Mouse (Mus musculus) liver, adult (tissue): Measurements from ENCODE around the gene Phf24.

Source experiments
- GATA4 ChIP-seq: IDR thresholded peaks from 2 replicates; pipeline ENCODE4 v1.6.1; 2014; ENCODE audit warnings: mild to moderate bottlenecking, low read length; ENCODE audit not compliant: insufficient replicate concordance

Gene Phf24

DNA sequence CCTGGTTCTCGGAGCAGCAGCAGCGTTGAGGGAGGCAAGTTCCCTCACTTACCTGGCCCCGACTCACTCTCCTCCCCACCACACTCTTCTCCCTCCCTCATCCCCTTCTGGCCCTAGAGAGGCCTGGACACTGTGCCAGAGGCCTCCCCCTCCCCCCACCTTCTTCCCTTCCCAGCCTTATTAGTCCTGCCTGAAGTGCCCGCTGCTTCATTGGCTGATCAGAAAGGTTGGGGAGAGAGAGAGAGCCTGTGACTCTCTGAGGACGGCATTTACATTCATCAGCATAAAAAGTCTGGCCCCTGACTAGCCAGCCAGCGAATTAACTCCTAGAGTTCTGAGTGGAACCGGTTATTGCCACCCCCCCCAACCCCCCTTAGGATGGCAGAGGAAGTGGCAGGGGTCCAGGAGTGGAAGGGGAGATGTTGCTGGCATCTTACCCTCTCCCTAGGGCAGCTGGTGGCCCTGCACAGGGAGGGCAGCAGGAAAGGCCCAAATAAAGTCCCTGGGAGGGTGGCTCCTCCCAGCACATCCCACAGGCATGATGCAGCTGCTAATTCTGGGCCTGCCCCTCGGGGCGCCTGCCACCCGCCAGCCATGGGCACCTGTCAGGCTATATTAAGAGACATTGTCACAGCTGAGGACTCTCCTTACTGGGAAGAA lies 37.1 kb downstream of the Phf24 start:
- TF ChIP-seq GATA4: no peak

DNA sequence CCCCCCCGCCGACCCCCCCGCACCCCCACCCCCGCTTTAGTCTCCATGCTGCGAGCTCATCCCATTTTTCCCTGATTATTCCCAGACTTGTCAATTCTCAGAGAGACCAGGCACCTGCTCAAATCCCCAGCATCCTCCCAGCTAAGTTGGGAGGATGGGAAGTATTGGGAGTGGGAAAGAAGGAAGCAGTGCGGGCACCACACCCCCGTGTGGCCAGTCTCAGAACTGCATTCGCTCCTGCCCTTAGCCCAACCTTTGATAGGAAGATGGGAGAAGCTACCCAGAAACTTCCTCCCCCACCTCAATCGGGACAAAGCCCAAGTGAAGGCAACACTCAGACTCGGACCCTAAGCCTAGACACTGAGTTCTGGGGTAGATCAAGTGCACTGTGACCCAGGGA lies 37.8 kb downstream of the Phf24 start:
- TF ChIP-seq GATA4: no peak

DNA sequence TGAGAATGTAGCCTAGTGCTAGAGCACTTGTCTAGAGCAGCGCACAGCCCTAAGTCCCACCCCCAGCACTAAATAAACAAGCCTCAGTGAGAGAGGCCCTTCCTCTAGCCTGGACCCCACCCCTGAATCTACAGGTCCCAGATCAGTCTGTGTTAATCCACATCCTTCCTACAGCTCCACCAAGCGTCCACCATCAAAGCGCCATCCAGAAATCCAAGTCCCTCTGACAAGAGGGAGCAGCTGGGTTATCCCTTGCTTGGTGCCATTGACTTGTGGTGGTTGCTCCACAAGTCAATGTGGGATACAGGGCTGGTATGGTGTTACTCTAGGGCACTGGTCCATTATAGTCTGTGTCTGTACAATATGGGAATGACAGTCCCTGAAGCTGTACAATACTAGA lies 38.7 kb downstream of the Phf24 start:
- no peak for TF ChIP-seq GATA4

DNA sequence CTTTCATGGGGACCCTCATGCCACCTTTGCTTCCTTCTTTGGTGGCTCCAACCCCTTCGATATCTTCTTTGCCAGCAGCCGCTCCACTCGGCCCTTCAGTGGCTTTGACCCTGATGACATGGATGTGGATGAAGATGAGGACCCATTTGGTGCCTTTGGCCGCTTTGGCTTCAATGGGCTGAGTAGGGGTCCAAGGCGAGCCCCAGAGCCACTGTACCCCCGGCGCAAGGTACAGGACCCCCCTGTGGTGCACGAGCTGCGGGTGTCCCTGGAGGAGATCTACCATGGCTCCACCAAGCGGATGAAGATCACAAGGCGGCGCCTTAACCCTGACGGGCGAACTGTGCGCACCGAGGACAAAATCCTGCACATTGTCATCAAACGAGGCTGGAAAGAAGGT lies 40.1 kb downstream of the Phf24 start:
- no peak for TF ChIP-seq GATA4

DNA sequence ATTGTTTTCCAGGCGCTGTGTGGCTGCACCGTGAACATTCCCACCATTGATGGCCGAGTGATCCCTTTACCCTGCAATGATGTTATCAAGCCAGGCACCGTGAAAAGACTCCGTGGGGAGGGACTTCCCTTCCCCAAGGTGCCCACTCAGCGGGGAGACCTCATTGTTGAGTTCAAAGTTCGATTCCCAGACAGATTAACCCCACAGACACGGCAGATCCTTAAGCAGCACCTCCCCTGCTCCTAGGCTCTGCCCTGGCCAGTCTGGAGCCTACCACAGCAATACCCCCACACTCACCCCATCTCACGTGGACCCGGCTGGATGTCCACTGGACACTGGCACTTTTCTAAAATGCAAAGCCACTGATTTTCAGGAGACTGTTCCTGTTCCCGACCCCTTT lies 40.8 kb downstream of the Phf24 start:
- TF ChIP-seq GATA4: no peak

DNA sequence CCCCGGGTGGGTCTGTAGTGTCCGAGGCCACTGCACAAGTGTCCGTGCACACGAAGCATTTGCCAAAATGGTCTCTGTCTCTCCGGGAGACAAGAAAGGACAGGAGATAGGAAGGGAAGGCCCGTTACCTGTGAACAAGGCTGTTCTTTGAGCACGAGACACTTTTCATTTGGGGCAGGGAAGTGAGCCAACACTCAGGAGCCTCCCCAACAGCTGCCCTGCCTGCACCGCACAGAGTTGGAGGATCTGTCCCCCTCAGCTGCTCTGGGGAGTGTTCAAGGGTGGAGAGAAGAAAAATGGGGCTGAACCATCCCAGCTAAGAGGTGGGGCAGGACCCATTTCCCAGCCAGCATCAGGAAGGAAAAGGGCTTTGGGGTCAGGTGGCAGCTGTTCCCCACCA lies 41.5 kb downstream of the Phf24 start:
- no peak for TF ChIP-seq GATA4

DNA sequence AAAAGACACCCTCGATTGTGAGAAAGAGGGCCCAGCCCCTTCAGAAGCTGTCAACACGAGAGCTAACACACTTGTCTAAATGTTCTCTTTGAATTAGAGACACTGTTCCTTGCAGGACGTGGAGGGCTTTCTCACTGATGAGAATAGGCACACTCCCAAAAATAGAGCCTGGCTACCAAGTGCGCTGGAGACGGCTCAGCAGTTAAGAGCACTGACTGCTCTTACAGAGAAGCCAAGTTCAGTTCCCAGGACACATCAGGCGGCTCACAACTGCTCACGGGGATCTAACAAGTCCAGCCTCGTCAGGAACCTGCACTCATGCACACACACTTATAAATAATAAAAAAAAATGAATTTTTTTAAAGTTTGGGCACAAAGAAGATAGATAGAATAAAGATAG lies 42.5 kb downstream of the Phf24 start:
- no peak for TF ChIP-seq GATA4

DNA sequence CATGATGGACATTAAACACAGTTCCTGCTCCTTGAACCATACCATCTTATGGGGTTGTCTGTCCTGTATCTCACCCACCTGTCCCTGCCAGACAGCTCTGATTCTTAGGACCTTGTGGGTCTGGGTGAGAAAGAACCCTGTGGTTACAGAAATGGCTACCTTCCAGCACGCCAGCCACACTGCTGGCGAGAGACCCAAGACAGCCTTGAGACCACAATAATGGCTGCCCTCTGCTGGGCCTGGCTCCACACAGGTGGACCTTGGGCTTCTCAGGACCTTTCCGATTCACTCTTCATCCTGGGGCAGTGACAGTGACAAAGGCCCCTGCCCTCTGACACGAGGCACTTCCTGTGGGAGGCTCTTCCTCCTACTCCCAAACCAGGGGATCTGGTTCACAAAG lies 42.9 kb downstream of the Phf24 start:
- TF ChIP-seq GATA4: no peak

DNA sequence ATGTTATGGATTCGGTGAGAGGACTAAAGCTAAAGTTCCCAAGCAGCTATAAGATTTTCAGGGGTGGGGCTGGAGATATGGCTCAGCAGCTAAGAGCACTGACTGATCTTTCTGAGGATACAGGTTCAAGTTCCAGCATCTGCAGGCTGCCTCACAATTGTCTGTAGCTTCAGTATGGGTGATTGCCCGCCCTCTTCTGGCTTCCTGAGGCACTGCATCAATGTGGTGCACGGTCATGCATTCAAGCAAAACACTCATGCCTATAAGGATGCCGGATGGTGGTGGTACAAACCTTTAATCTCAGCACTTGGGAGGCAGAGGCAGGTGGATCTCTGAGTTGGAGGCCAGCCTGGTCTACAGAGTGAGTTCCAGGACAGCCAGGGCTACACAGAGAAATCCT lies 45.1 kb downstream of the Phf24 start:
- no peak for TF ChIP-seq GATA4

DNA sequence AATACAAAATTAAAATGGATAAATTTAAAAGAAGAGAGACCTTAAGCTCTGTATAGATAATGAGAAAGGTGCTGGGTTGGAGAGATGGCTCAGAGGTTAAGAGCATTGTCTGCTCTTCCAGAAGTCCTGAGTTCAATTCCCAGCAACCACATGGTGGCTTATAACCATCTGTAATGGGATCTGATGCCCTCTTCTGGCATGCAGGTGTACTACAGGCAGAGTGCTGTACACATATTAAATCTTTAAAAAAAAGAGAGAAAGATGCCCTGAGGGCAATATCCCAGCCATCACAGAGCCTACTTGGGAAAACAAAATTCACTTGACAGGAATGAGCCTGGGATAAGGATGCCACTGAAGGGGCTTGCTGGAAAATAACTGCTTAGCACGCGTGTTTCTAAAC lies 47.0 kb downstream of the Phf24 start:
- TF ChIP-seq GATA4: no peak

DNA sequence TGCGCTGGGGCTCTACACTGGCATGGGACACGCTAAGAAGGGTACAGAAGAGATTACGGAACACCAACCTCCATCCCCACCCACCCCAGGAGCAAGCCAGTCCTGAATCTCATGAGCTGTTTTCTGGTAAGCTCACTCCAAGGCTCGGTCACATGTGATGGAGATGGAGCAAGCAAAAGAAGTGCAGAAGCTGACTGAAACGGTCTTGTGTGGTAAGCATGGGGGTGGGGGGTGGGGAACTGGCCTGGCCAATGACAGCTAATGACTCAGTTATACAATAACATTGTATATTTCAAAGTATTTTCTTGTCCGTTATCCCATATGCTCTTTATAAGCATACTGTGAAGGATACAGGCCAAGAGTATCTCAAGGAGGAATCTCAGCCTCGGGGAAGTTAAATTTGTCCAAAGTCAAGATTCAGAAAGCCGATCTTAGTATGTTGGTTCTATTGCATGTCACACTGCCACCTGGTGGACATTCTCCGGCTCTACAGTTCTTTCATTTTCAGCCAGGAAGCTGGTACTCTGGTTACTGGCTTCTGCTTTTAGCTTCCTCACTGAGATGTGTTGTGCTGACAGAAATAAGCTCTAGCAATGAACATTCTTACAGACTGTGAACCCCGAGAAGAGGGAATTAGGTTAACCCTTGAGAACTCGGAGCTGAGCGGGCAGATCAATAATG lies 48.7 kb downstream of the Phf24 start:
- TF ChIP-seq GATA4: no peak

DNA sequence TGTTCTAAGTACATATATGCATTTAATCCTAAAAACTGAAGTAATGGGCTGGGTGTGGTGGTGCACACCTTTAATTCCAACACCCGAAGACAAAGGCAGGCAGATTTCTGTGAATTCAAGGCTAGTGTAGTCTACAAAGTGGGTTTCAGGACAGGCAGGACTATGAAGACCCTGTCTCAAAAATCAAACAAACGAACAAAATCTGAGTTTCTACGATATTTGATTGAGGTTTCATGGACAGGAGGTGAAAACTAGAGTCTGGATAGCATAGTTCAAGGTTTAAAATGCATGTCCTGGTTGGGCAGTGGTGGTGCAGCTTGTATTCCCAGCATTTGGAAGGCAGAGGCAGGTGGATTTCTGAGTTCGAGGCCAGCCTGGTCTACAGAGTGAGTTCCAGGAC lies 52.8 kb downstream of the Phf24 start, which contains the start of gene 1700022I11Rik:
TSS of gene 1700022I11Rik (plus strand) at position 301 of the 400 bp plus-strand sequence.
- no peak for TF ChIP-seq GATA4

DNA sequence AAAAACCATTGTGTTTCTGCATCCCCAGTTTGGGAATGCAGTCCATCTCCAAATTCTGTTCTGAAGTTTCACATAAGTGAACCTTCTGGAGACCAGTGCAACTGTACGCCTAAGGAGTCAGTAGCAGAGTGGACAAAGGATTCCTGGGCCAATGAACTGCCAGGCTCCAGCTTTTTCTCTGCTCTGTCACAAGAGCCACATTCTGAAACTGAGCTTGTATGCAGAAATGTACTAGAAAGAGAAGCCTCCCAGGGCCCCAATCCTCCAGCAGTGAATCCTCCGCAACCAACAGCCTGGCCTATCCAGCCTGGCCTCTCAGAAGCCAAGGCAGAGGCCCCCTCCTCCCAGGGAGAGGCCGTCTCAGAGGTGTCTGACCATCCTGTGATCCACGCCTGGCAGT lies 56.5 kb downstream of the Phf24 start:
- TF ChIP-seq GATA4: no peak

DNA sequence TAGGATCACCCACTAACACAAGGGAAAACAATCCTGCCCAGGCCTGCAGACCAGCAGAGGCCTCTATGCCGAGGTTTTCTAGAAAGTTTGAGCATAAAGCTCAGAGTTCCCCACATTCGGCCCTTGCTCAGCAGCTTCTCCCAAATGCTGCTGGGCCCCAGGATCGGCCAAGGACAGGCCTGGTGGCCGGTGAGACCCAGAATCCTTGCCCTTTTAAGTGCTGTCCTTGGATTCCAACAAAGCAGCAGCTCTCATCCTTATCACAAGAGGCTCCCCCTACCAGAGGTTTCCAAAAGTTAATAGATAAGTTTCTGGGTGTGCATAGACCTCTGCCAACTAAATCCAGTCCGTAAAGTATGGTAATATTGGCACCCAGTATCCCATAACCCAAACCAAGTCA lies 57.4 kb downstream of the Phf24 start:
- no peak for TF ChIP-seq GATA4

DNA sequence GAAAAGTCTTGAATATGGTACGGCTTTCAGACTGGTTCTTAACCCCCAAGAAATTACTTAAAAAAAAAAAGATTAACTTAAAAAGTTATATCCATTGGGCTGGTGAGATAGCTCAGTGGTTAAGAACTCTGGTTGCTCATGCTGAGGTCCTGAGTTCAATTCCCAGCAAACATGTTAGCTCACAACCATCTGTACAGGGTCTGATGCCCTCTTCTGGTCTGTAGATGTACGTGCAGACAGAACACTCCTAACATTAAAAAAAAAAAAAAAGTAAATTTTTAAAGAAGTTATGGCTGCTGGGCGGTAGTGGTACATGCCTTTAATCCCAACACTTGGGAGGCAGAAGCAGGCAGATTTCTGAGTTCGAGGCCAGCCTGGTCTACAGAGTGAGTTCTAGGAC lies 61.6 kb downstream of the Phf24 start:
- TF ChIP-seq GATA4: no peak

DNA sequence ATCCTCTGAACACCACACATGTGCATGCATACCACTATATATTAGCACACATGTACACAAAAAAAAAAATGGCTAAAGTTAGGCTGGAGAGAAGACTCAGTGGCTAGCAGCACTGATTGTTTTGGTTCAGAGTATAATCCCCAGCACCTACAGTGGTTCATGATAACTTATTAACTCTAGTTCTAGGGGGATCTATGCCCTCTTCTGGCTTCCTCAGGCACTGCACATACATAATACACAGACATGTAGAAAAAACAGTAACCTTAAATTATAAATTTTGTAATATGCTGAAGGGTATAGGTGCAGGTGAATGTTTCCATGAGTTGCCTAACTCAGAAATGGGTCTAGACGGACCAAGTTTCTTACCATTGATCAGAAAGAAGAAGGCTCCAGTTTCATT lies 71.8 kb downstream of the Phf24 start:
- no peak for TF ChIP-seq GATA4
